Mouse (Mus musculus): ENCODE results near the gene Olfr566. TPM values are rescaled to one million over a fixed set of nuclear protein-coding genes. Genes with fewer than 3 reads are reported as not detected.

Olfr566 gene
- total RNA-seq (2023), result not detected in 2 replicates

DNA sequence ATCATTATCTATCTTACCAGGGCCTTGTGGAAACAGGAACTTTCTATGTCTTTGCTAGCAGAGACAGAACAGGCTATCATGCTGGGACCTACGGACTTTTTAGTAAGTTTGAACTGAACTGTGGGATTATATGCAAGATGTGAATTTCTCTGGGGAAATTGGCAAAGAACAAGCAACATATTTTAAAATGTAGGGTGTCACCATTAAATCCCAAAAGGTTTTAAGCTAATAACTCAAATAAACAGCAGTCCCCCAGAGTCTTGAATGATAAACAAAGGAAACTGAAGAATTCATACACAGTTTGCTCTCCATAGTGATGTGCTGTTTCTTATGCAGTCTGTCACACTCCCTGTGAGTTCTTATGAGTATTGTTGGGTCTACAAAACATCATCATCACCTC lies at the start of gene Olfr566:
TSS of gene Olfr566 (minus strand) at position 101 of the 400 bp plus-strand sequence.

DNA sequence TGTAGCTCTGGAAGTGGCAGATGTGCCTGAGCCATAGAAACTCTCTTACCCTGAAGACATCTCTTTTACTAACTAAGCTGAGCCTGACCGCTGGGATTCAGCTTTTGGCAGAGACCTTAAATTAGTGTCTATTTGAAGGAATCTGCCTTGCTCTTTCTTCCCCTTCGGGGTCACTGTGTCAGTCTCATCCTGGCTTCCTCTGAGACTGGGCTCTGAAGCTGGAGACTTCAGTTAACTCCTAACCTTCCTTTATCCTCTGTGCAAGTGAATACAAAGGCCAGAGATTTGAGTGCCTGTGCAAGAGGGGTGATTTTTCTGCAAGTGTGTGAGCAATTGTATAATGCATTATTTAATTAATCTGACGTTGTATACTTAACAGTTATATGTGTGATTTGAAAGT lies 32.2 kb upstream of the Olfr566 start, which contains the start of gene Olfr569:
TSS of gene Olfr569 (minus strand) at position 101 of the 400 bp plus-strand sequence.

DNA sequence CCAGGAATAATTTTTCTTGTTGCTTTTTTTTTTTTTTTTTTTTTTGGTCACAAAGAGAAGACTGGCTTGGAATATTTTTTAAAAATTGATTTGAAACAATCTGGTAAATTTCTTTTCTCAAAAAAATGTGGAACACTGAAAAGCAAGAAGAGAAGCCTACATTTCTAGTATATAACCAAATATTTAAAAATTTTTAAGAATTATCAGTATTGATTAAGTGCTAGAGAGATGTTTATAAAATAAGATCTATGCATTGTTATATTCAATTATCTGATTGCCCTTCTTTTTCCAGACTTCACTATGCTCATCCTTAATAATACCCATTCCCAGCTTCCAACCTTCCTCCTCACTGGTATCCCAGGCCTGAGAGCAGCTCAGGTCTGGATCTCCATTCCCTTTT lies 18.3 kb upstream of the Olfr566 start, which contains the start of gene Olfr568:
TSS of gene Olfr568 (plus strand) at position 301 of the 400 bp plus-strand sequence.

Other genes with a start within 250 kb of the Olfr566 start
- gene Olfr553, start 240.5 kb downstream of the Olfr566 start, total RNA-seq (2023), result not detected in 2 replicates
- gene Olfr554, start 220.3 kb downstream of the Olfr566 start, total RNA-seq (2023), result not detected in 2 replicates
- not detected in 2 replicates for gene Olfr555, start 199.9 kb downstream of the Olfr566 start, total RNA-seq (2023)
- gene Olfr556, start 193.9 kb downstream of the Olfr566 start, total RNA-seq (2023), result not detected in 2 replicates
- gene Trim68, start 171.4 kb downstream of the Olfr566 start, total RNA-seq (2023), result 2.0 and 2.8 TPM in 2 replicates
- not detected in 2 replicates for gene Olfr557, start 162.9 kb downstream of the Olfr566 start, total RNA-seq (2023)
- gene Olfr558, start 156.6 kb downstream of the Olfr566 start, total RNA-seq (2023), result not detected in 2 replicates
- not detected in 2 replicates for gene Olfr33, start 139.7 kb downstream of the Olfr566 start, total RNA-seq (2023)
- gene Olfr559, start 131.3 kb downstream of the Olfr566 start, total RNA-seq (2023), result not detected in 2 replicates
- not detected in 2 replicates for gene Olfr560, start 99.4 kb downstream of the Olfr566 start, total RNA-seq (2023)
- not detected in 2 replicates for gene Olfr78, start 99.3 kb downstream of the Olfr566 start, total RNA-seq (2023)
- not detected in 2 replicates for gene Olfr561, start 87.5 kb downstream of the Olfr566 start, total RNA-seq (2023)
- gene Olfr564, start 55.3 kb downstream of the Olfr566 start, total RNA-seq (2023), result not detected in 2 replicates
- gene Olfr568, start 18.4 kb upstream of the Olfr566 start, total RNA-seq (2023), result not detected in 2 replicates
- gene Olfr569, start 32.1 kb upstream of the Olfr566 start, total RNA-seq (2023), result not detected in 2 replicates
- not detected in 2 replicates for gene Olfr570, start 35.8 kb upstream of the Olfr566 start, total RNA-seq (2023)
- gene Olfr571, start 58.8 kb upstream of the Olfr566 start, total RNA-seq (2023), result not detected in 2 replicates
- not detected in 2 replicates for gene Olfr572, start 65.6 kb upstream of the Olfr566 start, total RNA-seq (2023)
- gene Olfr573-ps1, start 83.8 kb upstream of the Olfr566 start, total RNA-seq (2023), result not detected in 2 replicates
- gene Olfr574, start 89.7 kb upstream of the Olfr566 start, total RNA-seq (2023), result not detected in 2 replicates
- not detected in 2 replicates for gene Olfr575, start 100.0 kb upstream of the Olfr566 start, total RNA-seq (2023)
- gene Olfr576, start 103.9 kb upstream of the Olfr566 start, total RNA-seq (2023), result not detected in 2 replicates
- gene Olfr577, start 117.2 kb upstream of the Olfr566 start, total RNA-seq (2023), result not detected in 2 replicates
- not detected in 2 replicates for gene Olfr578, start 130.6 kb upstream of the Olfr566 start, total RNA-seq (2023)
- gene Olfr582, start 179.3 kb upstream of the Olfr566 start, total RNA-seq (2023), result not detected in 2 replicates
- gene Olfr583, start 192.5 kb upstream of the Olfr566 start, total RNA-seq (2023), result not detected in 2 replicates
- not detected in 2 replicates for gene Olfr584, start 223.1 kb upstream of the Olfr566 start, total RNA-seq (2023)
- gene Olfr585, start 239.0 kb upstream of the Olfr566 start, total RNA-seq (2023), result not detected in 2 replicates

Data from neutrophil, adult 65 days (primary cell).